Mouse (Mus musculus) heart, postnatal 4 days (tissue): ENCODE results near the gene Lrrc36. TPM values are rescaled to one million over a fixed set of nuclear protein-coding genes. Genes with fewer than 3 reads are reported as not detected.

Source experiments
- DNase-seq: peaks from one replicate; pipeline ENCODE4 v3.0.0; 2021
- total RNA-seq, 2 experiments: library from RNA; stranded (reverse); gene quantifications; 2 replicates each; pipeline ENCODE4 v1.2.3; 2021

Gene Lrrc36
- total RNA-seq, 2 experiments from 2014 or later, result 0.50 to 0.93 TPM

GRCm38 (mm10) chr8:105433021-105433420 is 19.6 kb downstream of the Lrrc36 start:
- no peak for DNase-seq

- DNase-seq, result no peak
Measured at GRCm38 (mm10) chr8:105433511-105433910, 20.1 kb downstream of the Lrrc36 start.

DNA sequence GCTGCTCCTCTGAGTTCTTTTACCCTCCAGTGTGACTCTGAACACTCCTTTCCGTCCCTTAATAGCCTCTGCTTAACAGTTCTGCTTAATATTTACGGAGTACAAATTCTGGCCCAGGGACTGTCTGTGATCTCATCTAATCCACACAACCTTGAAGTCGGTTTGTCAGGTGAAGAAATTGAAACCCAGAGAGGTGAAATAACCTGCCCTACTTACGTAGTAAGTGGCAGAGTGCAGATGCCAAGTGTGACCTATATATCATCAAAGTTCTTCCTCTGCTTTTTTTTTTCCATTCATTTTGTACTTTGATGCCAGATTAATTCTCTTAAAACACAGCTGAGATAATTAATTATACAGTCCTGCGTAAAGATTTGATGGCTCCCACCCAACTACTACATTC is 20.8 kb downstream of the Lrrc36 start:
- no peak for DNase-seq

DNA sequence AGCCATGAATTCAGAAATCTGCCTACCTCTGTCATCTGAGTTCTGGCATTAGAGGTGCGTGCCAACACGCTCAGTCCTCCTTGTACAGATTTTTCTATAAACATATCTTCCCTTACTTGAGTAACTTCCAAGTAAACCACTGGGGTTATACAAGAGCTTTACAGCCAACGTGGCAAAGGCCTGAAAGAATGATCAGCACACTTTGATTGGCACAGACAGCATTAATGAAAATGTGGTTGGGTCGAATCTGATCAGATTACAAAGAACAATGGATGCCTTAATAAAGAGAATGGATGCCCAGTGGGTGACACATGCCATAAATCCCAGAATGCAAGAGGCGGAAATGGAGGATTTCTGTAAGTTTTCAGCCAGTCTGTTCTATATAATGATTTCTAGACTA is 22.8 kb downstream of the Lrrc36 start:
- DNase-seq, result no peak

DNA sequence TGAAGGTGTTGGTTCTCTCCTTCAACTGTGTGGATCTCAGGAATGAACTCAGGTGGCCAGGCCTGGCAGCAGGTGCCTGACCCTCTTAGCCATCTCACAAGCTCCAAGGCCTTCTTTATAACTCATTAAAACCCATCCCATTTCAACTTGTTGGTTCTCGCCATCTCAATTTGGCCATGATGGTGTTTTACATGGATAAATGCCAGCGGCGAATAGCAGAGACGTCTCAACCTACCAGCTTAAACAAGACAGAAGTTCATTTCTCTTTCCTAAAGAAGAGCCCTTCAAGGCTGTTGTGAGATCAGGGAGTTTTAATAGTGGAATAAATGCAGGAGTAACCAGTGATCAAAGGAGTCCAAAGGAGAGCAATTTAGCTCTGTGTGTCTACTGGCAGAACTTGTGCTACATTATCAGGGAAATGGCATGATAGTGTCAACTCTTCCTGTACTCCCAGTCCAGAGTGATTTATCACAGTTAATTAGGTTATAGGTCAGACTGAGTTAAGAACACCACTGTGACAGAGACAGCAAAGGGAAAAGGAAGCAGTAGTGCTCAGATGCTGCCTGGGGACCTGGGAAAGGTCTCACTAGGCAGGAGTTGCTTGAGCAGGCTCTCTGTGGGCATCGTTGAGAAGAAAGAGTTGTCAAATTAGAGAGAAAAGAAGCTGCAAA is 23.8 kb downstream of the Lrrc36 start:
- no peak for DNase-seq

DNA sequence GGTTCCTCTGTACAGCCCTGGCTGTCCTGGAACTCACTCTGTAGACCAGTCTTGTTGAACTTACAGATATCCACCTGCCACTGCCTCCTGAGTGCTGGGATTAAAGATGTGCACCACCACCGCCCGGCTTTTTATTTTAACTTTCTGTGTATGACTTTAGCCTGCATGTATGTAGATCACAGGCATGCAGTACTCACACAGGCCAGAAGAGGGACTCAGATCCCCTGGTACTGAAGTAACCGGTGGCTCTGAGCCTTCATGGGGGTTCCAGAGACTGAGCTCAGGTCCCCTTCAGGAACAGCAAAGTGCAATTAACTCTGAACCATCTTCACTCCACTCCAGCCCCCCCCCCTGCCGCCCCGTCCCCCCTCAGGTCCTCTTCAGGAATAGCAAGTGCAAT is 25.5 kb downstream of the Lrrc36 start:
- DNase-seq, result peak; percentile 63

DNA sequence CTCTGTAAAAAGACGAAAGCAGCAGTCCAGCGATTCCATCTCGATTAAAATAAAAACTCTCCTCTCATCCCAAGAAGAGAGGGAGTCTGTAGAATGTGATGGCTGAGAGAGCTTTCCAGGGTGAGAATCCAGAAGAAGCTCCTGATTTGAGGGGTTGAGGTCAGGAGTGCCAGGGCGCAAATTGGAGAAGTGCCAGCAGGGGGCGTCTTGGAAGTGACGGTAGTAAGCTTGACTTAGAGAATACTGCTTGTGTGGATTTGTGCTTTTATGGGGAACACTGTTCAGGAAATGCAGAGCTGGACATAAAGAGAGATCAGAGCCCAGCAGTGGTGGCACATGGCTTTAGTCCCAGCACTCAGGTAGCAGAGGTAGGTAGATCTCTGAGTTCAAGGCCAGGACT is 28.1 kb downstream of the Lrrc36 start:
- DNase-seq, result peak; percentile 75

DNA sequence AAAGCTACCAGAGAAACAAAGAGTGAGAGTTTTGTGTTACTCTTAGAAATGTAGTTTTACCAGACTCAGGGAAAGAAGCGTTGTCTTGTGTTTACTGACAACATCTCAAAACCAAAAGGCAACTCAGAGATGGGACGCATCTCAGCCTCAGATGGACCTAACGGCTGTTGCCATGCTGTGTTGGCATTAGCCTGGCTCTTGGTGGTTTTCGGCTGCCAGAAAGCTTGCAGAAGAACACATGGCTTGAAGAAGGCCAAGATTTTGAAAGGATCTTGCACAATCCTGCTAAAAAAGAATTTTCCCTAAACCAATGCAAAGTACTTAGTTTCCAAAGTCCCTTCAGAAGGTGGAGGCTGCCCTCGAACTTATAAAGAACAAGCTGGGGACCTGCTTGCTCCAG is 29.3 kb downstream of the Lrrc36 start:
- no peak for DNase-seq

- DNase-seq, result peak; percentile 40
Measured at GRCm38 (mm10) chr8:105445296-105446126, 32.1 kb downstream of the Lrrc36 start.

- DNase-seq, result peak; percentile 45
Measured at GRCm38 (mm10) chr8:105446127-105446552, 32.8 kb downstream of the Lrrc36 start.

- no peak for DNase-seq
Measured at GRCm38 (mm10) chr8:105448188-105448587, 34.8 kb downstream of the Lrrc36 start.

GRCm38 (mm10) chr8:105448596-105448995 is 35.2 kb downstream of the Lrrc36 start:
- DNase-seq, result no peak

GRCm38 (mm10) chr8:105450977-105451376 is 37.6 kb downstream of the Lrrc36 start:
- no peak for DNase-seq

- DNase-seq, result no peak
Measured at GRCm38 (mm10) chr8:105451903-105452603, 38.7 kb downstream of the Lrrc36 start.

DNA sequence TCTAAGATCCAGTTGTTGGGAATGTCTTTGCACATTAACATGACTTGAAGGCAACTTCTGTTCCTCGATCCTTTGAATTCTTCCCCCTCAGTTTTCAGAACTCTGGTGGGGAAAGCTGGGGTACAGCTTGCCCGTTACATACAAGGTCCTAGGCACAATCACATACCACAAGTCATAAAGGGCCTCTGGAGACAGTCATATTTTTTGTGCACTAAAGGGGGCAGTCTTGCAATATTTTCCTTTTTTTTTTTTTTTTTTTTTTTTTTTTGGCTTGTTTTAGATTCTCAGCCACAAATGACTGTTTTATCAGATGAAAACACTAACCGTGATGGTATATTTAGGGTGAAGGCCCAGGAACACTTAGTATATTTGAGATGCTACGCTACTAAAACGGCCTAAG is 39.9 kb downstream of the Lrrc36 start:
- DNase-seq, result no peak

DNA sequence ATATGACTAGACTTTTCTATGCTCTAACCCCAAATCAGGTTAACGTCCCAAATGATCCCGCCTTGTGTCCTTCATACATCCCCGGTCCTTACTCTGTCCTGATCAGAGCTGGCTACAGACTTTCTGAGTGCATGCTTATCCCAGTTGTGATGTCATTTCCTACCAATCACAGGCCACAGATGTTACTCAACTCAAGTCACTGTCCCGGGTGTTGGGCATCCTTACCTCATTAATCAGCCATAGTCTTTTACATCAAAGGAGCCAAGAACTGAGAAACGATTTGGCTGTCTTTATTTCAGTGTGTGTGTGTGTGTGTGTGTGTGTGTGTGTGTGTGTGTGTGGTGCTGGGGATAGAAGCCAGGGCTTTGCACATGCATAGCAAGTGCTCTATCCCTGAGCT is 40.7 kb downstream of the Lrrc36 start:
- DNase-seq, result no peak

GRCm38 (mm10) chr8:105455218-105455617 is 41.8 kb downstream of the Lrrc36 start:
- DNase-seq, result no peak

GRCm38 (mm10) chr8:105461085-105461803 is 47.9 kb downstream of the Lrrc36 start:
- no peak for DNase-seq

DNA sequence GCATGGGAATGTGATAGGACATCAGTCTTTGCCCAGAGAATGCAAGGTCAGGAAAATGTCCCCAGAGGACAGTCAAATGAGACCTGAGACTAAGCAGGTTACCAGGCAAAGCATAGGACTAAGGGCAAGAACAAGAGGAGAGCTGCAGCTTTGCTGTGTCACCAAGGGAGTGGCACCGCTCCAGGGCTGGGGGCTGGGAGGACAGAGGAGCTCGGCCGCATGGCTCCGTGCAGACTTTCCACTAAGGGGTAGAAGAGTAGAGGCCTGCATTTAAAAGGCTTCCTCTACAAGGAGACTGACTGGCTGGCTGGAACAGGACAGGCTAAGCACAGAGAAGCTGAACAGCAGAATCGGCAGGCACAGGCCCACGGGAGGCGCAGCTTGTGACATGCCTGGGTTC is 51.2 kb downstream of the Lrrc36 start:
- peak; percentile 63 for DNase-seq

- no peak for DNase-seq
Measured at GRCm38 (mm10) chr8:105466246-105466645, 52.9 kb downstream of the Lrrc36 start.

DNA sequence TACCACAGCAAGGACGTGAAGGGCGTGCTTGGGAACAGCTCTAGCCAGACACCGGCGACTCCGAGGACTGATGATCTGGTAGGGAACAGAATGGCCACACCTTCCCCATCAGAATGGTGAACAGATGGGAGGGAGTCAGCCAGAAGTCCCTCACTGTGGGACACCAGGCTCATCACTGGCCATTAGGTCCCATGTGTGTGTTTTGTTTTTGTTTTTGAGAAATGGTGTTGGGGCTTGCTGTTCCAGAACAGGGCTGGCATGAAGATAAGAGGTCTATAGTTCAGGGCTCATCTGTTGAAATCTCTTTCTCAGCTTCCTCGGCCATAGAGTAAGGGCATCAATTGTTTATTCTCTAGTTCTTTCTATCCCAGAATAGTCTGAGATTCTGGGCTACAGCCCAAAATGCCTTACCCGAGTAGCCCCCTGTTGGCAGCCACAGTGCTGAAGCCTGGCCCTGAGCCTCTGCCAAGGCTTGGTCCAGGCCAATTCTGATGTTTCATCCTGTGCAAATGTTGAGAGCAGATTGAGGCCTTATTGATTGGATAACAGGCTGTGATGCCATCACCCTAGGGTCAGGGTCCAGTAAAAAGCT is 53.4 kb downstream of the Lrrc36 start:
- peak; percentile 72 for DNase-seq

DNA sequence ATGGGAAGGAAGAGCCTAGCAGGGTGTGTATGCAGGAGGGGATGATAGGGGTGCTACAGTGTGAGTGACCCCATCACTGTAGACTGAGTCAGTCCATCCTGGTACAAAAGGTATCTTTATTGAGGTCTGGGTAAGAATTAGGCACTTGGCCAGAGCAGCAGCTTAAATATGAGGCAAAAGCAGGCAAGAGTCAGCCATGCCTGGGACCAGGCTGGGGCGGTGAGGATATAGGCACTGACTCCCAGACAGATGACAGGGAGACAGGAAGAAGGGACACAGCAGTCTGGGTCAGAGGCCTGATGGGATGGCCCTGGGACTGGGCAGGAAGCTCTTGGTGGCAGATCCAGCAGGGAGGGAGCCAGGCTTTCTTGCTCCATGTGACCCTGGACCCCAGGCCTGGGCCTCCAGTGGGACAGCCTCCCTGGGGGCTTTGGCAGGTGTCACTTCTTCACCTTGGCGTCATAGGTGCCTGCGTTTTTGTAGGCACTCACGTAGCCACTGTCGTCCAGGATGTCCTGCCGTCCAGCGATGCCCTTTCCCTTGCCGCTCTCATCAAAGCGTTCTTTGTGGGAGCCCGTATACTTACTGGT is 54.1 kb downstream of the Lrrc36 start:
- DNase-seq, result no peak
